Mouse (Mus musculus): ENCODE data around the gene Strn4.

DNA sequence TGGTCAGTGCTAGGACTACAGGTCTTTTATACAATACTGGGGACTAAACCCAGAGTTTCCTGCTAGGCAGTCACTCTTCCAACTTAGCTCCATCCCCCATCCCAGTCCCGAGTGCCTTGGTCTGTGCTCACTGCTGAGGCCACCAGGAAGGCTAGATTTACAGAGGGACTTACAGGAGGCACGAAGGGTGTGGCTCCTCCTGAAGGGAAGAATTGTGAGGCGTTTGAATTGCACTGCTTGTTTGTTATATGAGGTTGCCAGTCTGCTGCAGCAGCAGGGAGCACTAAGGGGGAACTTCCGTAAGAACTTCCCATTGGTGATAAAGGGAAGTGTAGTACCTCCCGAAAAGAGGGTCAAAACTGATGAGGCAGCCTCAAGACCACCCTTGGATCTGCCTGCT is 64.9 kb downstream of the Strn4 start:
- TF ChIP-seq GATA1 (IDR thresholded peaks at IDR 0.05; ENCODE audit: borderline replicate concordance, low read length) (no peak), FLI1 (IDR thresholded peaks at IDR 0.05; ENCODE audit: low read length) (no peak)

Measured in megakaryocyte, embryonic 14.5 days (primary cell).